Mouse (Mus musculus) left cerebral cortex, adult 8-10 months (tissue): ENCODE measurements around the gene Echdc1. TPM values are rescaled to one million over a fixed set of nuclear protein-coding genes. Genes with fewer than 3 reads are reported as not detected.

Source experiments
- total RNA-seq, 4 experiments: library from RNA; stranded (reverse); gene quantifications; 2 replicates each; pipeline ENCODE4 v1.2.4; 2022

Gene Echdc1
- total RNA-seq, 4 experiments from 2014 or later: 27.7 to 38.2 (median 31.8) TPM

Other genes starting within 250 kb of the Echdc1 start
- 100 to 1,000 TPM; 122 to 143 (median 135) TPM for gene Soga3, start 169.3 kb upstream of the Echdc1 start, total RNA-seq
- gene Gm49353, start 114.2 kb upstream of the Echdc1 start, total RNA-seq: 10 to 100 TPM; 13.3 to 27.1 (median 23.4) TPM
- gene 9330159F19Rik, start 101.6 kb upstream of the Echdc1 start, total RNA-seq: 10 to 100 TPM; 56.1 to 72.4 (median 61.3) TPM
- 10 to 100 TPM; 85.8 to 94.5 (median 89.2) TPM for gene Rnf146, start 49.3 kb downstream of the Echdc1 start, total RNA-seq
- gene Rspo3, start 222.7 kb downstream of the Echdc1 start, total RNA-seq: 10 to 100 TPM; 10.0 to 10.9 (median 10.4) TPM